Mouse (Mus musculus) skeletal muscle tissue, adult 2 months (tissue): ENCODE measurements around the gene Psmb3.

ENCODE experiments used
- DNase-seq: peaks from one replicate; pipeline ENCODE4 v3.0.0-alpha.2; 2012; ENCODE audit warnings: low read depth, low spot score

The Psmb3 gene

DNA sequence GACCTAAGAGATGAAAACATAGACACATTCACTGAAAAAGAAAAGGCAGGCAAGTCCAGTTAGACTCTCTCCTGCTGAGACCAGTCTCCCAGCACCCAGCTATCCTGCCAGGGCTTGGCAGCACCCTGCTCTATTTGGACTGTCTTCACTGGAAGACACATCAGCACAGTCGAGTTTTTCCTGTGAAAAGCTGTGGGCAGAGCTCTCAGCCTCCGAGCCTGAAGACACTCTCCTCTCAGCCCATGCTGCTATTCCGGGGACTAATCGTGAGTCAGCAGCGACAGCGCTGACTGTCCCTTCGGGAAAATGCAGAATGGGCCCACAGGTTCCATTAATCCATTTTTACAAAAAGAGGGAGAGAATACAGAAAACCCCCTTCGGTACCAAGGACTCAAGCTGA, 50.1 kb downstream of the Psmb3 start:
- no peak for DNase-seq

DNA sequence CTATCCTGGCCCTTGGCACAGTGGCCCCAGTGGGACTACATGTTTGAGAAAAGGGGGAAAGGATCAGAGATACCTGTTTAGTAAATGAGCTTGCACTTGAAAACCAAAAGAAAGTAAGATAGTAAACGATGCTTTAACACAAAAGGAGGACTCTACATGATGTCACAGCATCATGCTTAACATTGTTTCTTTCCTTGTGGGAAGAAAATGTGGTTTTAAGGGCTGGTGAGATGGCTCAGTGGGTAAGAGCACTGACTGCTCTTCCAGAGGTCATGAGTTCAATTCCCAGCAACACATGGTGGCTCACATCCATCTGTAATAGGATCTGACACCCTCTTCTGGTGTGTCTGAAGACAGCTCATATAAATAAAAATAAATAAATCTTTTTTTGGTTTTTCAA, 54.9 kb downstream of the Psmb3 start:
- no peak for DNase-seq

DNA sequence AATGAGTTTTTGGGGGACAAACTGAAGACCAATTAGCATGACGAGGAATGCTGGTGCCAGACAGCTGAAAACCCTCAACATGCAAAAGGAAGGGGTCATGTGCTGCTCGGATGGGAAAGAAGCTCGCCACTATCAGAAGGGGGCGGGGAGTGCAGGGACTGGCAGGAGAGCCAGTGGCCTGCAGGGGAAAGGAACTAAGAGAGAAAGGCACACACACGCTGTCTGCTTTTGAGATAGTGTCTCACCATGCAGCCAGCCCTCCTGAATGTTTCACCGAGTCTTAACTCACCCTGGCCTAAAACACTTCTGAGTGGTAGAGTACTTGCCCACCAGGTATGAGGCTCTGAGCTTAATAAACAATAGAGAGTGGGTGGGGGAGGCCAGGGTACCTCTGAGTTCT, 55.7 kb downstream of the Psmb3 start:
- no peak for DNase-seq

DNA sequence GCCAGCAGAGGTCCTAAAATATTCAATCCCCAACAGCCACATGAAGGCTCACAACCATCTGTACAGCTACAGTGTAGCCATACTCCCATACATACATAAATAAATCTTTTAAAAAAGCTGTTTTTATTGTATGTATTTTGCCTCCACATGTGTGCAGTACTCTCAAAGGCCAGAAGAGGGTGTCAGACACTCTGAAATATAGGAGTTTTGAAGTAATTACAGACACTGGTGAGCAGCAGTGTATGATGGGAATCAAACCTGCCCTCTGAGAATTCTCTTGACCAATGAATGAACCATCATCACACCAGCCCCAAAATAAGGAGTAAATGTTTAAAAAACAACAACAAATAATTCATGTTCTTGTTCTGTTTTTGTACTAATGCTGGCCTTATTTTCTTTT, 58.4 kb downstream of the Psmb3 start:
- DNase-seq, result no peak
